Mouse (Mus musculus): ENCODE results near the gene Csmd2.

Gene Csmd2

GRCm38 (mm10) chr4:128330519-128330918, 342.9 kb downstream of the Csmd2 start:
- DNase-seq (ENCODE audit: low spot score in 2 of 2) = peak in 1 of 2 experiments; percentile 65

DNA sequence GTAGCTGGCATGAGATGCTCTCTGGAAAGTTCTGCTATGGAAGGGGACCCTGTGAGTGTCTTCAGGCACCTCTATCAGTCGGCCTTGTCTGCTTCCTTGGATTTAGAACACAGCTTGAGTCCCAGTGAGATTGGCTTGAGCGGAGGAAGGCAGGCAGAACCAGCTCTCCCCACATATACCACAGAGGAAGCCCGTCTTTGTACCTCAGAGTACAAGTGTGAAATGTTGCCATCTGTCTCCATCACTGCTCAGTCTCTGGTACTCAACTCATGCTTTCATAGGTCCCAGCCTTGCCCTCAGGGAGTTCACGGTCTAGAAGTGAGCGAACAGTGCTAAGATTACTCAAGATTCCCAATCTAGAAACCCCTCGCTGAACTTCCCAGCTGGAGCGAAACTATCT, 352.8 kb downstream of the Csmd2 start:
- no peak for DNase-seq (ENCODE audit: low spot score in 2 of 2)

DNA sequence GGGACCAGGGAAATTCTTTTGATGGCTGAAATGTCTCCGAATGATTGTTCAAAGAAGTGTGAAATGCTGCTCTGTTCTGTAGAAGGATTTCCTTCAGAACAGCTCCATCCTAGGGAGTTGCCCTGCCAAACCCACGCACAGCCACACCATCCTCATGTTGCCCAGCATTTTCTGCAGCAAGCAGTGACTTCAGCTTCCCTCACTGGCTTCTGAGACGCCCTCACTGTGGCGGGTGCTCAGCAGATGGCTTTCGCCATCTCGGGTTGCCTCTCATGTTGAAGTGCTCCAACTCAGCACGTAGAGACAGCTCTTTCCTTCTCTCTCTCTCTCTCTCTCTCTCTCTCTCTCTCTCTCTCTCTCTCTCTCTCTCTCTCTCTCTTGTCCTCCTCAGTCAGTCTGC, 353.7 kb downstream of the Csmd2 start:
- DNase-seq (ENCODE audit: low spot score in 2 of 2) = no peak

- no peak for DNase-seq (ENCODE audit: low spot score in 2 of 2)
Measured at GRCm38 (mm10) chr4:128342208-128342607, 354.6 kb downstream of the Csmd2 start.

- DNase-seq (ENCODE audit: low spot score in 2 of 2) = no peak
Measured at GRCm38 (mm10) chr4:128358751-128359150, 371.1 kb downstream of the Csmd2 start.

- DNase-seq (ENCODE audit: low spot score in 2 of 2) = no peak
Measured at GRCm38 (mm10) chr4:128365851-128366250, 378.2 kb downstream of the Csmd2 start.

DNA sequence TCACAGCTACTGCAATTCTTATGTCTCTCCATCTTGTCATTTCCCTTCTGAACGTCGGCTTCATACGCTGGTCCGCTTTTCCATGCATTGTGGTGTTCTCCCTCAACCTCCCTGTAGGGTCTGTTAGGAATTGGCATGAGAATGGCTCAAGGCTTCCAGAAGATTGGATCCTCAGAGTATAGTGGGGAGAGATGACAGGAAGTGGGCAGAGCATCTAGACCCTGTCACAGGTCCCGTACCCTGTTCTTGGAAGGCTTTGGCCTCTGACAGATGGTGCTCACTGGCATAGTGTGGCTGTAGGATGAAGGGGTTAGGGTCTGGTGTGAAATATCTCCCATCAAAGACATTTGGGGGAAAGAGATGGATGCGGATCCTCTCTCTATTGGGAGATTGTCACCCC, 380.4 kb downstream of the Csmd2 start:
- no peak for DNase-seq (ENCODE audit: low spot score in 2 of 2)

GRCm38 (mm10) chr4:128371766-128372165, 384.1 kb downstream of the Csmd2 start:
- DNase-seq (ENCODE audit: low spot score in 2 of 2) = no peak

DNA sequence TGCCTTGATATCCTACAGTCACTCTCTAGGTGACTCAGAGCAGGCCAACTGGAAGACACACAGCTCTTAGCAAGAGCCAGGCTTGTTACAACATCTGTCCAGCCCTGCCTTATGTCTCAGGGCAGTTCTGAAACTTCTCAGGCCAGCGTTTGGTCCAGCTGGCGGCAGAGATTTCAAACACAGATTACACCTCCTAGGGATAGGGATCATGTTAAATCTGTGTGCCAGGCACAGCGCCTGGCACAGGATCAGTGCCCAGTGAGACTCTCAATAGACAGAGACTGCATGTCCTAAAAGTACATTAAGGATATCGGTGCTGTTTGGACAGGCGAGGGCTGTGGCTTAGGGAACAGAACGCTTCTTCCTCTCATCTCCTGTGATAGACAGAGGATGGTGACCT, 385.5 kb downstream of the Csmd2 start:
- no peak for DNase-seq (ENCODE audit: low spot score in 2 of 2)

GRCm38 (mm10) chr4:128374051-128374450, 386.4 kb downstream of the Csmd2 start:
- no peak for DNase-seq (ENCODE audit: low spot score in 2 of 2)

DNA sequence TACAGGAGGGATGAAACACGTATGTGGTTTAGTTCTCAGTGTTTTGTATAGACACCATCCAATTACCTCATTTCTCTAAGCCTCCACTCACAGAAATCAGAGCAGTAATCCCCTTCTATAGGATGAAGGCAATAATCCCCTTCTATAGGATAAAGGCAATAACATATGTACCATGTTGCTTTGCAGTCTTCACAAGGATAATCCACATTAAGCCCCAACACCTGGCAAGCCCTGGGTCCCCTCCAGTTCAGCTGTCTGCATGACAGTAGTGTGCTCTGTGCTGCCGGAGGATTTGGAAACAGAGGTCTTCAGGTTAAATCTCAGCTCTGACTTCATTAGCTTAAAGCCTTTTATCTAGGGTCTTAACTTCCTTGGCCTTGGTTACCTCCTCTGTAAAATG, 391.3 kb downstream of the Csmd2 start:
- DNase-seq (ENCODE audit: low spot score in 2 of 2) = no peak

DNA sequence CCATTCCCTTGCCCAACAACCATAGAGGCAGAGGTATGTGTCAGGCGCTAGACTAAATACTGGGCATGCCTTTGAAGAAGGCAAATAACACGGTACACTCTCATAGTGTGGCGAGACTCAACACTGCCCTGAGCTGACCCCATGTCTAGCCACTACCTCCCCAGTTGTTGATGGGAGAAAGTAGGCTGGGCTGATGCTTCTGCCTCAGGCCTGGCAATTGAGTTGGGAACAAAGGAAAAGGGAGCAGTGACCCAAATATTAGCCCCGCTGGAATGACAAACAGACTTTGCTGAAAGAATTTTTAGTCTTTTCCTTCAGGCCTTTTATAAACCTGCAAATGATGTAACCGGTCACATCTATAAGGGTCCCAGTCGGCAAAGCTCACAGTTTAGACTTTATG, 393.7 kb downstream of the Csmd2 start:
- DNase-seq (ENCODE audit: low spot score in 2 of 2) = no peak

DNA sequence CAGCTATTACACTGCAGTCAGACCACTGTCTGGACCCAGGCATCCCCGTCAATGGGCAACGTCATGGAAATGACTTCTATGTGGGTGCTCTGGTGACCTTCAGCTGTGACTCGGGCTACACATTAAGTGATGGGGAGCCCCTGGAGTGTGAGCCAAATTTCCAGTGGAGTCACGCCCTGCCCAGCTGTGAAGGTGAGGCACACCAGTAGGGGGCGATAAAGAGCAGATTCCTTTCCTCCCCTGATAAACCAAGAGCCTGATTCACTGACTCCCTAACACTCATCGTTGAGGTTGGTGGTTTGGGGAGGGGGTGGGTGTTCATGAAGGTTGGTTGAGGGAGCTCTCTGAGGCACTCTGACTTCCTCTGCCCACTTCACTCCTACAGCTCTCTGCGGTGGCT, 396.1 kb downstream of the Csmd2 start:
- DNase-seq (ENCODE audit: low spot score in 2 of 2) = no peak

DNA sequence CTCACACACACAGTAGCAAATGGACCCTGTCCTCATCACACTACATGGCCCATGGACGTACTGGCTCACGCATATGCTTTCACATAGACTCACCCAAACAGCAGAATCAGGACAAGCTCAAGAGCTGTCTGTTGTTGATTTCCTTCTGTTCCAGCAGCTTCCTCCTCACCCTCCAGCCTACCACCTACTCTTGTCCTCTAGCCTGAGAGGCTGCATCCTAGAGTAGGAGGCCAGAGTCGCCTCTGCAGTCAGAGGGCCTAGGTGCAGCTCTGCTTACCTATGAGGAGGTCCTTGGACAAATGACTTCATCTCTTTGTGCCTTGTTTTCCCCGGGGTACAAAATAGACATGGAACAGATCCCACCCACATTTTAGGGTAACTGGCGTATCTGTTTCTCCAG, 403.8 kb downstream of the Csmd2 start:
- no peak for DNase-seq (ENCODE audit: low spot score in 2 of 2)

GRCm38 (mm10) chr4:128392279-128392678, 404.6 kb downstream of the Csmd2 start:
- no peak for DNase-seq (ENCODE audit: low spot score in 2 of 2)

DNA sequence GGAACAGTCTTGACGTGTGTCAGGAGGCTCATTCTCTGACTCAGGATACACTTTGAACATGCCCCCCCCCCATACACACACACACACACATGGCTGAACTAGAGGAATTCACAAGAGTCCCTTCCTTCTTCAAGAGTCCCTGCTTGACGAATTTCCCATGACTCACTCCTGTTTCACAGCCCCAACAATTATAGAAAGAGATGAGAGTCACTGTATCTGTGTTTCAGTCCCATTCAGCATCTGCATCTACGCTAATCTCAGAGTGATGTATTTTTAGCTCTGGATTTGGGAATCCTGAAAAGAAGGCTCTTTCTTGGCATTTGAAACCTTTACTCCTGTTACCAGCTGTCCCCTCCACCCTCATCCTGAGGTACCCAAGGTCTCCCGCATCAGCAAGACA, 406.2 kb downstream of the Csmd2 start:
- DNase-seq (ENCODE audit: low spot score in 2 of 2) = no peak

DNA sequence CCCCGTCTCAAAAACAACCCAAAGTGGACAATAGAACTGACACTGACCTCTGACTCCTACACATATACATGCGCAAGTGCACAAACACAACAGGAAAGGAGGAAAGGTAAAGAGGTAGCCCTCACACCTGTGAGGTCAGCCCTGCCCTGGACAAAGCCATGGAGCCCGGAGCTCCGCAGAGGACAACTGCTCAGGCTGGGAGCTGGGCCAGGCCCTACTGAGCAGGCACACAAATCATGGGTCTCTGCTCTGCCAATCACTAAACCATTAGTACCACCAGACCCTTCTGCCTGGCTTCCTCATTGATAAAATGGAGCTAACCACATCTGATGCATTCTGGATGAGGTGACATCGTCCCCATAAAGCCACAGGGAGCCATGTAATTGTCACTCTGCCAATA, 409.0 kb downstream of the Csmd2 start:
- DNase-seq (ENCODE audit: low spot score in 2 of 2) = no peak

DNA sequence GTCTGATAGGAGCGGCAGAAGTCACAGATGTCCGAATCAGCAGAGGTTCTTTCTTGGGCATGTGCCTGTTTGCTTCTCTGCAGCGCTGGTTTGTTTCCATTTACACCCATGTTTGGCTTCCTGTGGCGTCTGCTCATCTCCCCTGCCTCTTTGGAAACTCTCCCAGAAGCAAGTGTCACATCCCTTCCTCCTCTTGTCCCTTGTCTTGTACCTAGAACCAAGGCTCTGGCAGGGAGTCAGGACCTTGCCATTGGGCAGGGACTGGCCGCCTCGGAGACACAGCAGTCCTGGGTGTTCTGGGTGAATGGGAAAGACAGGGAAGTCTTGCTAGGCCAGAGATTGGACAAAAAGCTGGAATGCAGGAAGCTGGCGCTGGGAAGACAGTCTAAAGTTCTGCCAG, 410.1 kb downstream of the Csmd2 start:
- DNase-seq (ENCODE audit: low spot score in 2 of 2) = peak in 1 of 2 experiments; percentile 38

GRCm38 (mm10) chr4:128398948-128399347, 411.3 kb downstream of the Csmd2 start:
- no peak for DNase-seq (ENCODE audit: low spot score in 2 of 2)

GRCm38 (mm10) chr4:128400016-128400415, 412.4 kb downstream of the Csmd2 start:
- no peak for DNase-seq (ENCODE audit: low spot score in 2 of 2)

DNA sequence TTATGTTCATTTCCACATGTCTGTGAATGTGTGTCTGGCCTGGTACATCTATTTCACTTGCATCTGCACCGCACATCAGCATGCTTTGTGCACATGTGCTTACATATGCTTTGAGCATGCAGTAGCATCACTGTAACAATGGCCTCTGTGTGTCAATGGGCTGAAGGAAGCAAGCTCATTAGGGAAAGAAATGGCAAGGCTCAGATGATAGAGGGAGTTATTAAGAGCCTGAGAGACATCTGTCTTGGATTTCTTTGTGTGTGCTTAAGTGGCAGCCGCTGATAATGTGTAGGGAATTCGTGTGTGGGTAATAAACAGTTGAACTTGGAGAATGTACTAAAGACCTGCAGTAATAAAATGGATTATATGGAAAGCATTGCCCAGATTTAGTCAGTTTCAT, 413.9 kb downstream of the Csmd2 start:
- DNase-seq (ENCODE audit: low spot score in 2 of 2) = no peak

DNA sequence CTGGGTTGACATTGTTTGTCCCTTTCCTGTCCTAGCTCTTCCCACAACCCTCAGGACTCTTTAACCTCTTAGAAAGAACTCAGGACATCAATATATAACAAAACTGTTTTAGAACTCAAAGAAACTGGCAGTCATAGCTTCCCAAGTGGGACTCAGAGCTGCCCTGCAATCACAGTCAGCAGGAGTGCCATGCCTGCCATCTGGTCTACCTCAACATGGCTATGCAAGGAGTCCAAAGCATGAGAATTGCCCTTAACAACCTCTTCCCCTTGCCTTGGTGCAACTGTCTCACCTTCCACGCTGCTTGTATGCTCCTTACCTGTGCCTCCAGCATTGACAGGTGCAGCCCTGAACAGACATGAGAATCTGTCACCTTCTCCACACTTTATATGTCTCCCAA, 415.0 kb downstream of the Csmd2 start:
- DNase-seq (ENCODE audit: low spot score in 2 of 2) = no peak

GRCm38 (mm10) chr4:128405576-128405975, 417.9 kb downstream of the Csmd2 start:
- DNase-seq (ENCODE audit: low spot score in 2 of 2) = no peak

GRCm38 (mm10) chr4:128407084-128407845, 419.6 kb downstream of the Csmd2 start:
- no peak for DNase-seq (ENCODE audit: low spot score in 2 of 2)
